Mouse (Mus musculus) telencephalon, adult 2 months (tissue): ENCODE measurements at regions not wholly inside any gene's neighbourhood (a gene's known extent, or its start where the extent isn't known, plus 50 kb on each side); places are given as distances from the start of the nearest gene placed in this dataset.
A peak's percentile ranks its signal among the peaks of the same experiment; 100 is the strongest.

Experiments used
- DNase-seq: peaks from one replicate; pipeline ENCODE4 v3.0.0-alpha.2; 2011; ENCODE audit warnings: low read depth, low spot score

DNA sequence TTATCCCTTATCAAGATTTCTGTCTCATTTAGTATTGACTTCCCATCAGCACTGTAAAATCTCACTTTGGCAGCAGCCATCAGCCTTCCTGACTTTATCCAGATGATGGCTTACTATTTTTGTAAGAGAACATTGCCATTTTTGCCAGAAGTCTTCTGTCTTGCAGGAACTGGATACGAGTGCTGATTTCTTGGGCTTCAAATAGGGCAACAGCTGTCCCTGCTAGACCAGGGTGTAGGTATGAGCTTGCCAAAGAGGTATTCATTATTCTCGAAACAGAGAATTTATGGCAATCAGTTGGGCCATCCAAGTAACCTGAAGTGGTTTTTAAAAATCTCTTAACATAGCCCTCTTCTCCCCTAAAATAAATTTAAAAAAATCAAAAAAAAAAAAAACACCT, 254.6 kb downstream of the 9330182O14Rik start:
- DNase-seq = peak; percentile 34

DNA sequence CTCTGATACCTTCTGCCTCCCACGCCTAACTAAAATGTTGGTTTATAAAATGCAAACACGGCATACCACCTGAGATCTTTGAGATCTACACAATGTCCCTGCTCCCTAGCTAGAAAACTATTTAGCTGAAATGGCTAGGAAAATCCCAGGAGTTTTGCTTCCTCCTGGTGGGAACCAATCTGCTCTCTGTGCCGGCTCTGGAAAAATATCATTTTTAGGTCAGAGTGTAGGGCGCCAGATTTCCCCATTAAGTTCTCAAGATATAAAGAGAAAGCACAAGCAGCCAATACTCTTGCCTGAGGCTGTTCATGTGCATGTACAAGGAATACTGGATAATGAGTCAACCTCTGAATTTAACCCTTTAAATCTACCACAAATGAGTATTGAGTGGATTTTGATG, 301.0 kb downstream of the 9330182O14Rik start:
- DNase-seq = no peak

GRCm38 (mm10) chr15:40436688-40437087, 302.5 kb downstream of the 9330182O14Rik start:
- DNase-seq = no peak

DNA sequence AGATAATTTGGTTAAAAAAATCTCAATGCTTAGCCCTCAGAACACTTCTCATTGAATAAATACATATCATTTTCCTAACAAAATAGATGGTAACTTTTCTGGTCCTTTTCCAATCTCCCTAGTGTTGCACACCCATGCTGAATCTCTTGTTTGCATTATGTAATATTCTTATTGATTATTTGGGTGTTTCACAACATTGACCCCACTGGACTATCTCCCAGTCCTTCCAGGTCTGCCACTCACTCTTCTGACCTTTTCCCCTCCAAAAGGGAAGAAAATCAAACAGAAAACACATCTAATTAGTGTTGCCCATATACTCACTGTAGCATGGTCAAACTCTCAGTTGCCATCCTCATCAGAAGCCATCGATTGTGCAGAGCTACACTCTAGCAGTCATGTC, 305.7 kb downstream of the 9330182O14Rik start:
- DNase-seq = no peak

- DNase-seq = no peak
Observed at GRCm38 (mm10) chr15:40448623-40449022, 314.5 kb downstream of the 9330182O14Rik start.

DNA sequence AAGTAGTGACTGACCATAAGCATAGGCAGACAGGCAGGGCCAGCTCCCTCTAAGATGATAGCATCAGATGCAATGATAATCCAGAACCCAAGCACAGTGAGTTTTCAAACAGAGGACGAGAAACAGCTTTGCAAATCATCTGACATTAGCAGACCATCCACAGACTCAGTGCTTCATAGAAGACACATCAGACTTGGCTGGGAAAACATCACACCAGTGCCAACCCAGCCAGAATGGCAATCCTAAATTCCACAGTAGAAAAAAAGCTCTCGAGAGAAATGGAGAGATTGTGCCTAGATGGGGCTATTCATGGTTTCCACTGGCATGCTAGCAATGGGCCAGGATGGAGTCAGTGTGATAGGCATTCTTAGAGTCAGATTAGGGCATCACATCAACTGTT, 319.1 kb downstream of the 9330182O14Rik start:
- no peak for DNase-seq

DNA sequence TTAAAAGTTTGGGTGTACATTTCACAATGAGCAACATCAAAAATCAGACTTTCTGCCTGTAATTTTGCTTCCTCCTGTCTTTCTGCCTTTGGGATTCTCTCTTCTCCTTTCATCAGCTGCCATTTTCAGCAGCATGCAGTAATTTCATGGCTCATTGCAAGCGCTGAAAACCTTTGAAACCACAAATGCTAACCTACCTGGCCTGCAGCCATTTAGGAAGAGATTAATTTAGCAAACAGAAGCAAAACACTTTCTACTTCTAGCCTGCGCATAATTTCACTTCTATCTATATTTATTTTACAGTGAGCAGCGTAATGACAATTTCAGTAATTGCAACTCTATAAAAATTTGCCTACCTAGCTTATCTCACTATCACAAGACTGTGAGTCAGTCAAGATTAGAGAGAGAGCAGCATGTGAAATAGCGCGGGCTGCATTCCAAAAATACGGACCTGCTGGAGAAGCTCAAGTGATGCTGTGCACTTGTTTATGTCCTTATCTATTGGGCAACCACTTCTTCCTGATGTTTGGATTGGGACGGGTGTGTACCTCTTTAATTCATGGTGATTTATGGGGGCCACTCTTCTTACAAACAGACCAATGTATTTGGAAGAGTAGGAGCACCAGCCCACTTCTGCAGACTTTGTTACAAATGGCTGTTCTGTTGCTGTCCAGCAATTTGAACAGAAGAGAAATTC, 341.6 kb downstream of the 9330182O14Rik start:
- peak; percentile 11 for DNase-seq

- no peak for DNase-seq
Observed at GRCm38 (mm10) chr15:40480386-40480785, 346.2 kb downstream of the 9330182O14Rik start.

DNA sequence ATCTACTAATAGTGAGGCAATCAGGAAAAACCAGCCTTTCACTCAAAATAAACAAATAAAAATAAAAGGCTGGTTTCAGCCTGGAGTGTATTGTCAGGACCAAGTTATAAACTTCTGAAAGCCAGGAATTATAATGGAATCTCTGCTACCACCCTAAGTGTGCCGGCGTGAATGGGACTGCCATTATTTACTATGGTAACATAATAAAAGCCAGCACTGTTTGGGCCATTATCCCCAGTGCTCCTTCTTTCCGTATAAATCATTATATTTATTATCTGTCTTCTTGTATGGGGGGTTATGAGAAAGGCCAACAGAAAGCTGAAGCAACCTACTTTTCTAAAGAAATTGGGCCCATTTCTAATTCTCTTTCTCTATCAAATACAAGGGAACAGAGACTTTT, 347.1 kb downstream of the 9330182O14Rik start:
- DNase-seq = no peak

DNA sequence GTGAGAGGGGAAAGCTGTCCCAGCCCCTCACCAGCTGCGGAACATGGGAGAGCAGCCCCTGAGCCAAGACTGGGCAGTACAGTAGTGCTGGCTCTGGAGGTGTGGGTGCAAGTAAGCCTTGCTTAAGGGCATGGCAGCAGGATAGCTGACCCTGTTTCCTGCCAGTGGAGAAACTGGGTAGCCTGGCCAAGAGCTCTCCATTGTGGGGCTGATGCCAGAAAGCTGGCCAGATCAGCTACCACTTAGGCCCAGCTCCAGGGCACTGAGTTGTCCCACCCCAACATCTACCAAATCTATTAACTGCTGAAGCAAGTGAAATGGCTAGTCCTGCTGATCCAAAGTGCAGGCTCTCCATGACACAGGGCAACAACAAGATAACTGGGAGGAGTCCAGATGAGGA, 351.8 kb downstream of the 9330182O14Rik start:
- DNase-seq = no peak

- no peak for DNase-seq
Observed at GRCm38 (mm10) chr15:40501180-40502125, 367.3 kb downstream of the 9330182O14Rik start.

GRCm38 (mm10) chr15:40510826-40511225, 376.7 kb downstream of the 9330182O14Rik start:
- no peak for DNase-seq

- DNase-seq = no peak
Observed at GRCm38 (mm10) chr15:40524350-40524749, 390.2 kb downstream of the 9330182O14Rik start.

GRCm38 (mm10) chr15:40533451-40533873, 399.3 kb downstream of the 9330182O14Rik start:
- no peak for DNase-seq

- DNase-seq = no peak
Observed at GRCm38 (mm10) chr15:40561661-40562060, 427.5 kb downstream of the 9330182O14Rik start.

GRCm38 (mm10) chr15:40565716-40566115, 431.6 kb downstream of the 9330182O14Rik start:
- no peak for DNase-seq

DNA sequence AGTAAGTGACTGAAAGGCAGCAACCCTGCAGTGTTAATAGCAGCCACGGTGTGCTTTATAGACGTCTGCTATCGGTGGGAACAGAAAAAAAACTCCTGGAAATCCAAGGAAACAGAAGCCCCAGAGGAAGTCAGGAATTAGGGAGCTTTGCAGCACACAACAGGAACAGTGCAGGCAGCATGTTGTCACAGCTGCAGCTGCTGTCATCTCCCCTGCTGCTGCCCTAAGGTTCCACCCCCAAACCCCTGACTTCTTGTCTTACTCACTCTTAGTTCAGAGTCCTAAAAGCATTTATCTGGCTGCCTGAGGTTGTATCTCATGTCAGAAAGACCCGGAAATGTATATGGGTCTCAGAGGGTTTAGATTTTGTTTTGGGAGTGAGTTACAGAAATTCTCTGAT, 432.3 kb downstream of the 9330182O14Rik start:
- DNase-seq = no peak

DNA sequence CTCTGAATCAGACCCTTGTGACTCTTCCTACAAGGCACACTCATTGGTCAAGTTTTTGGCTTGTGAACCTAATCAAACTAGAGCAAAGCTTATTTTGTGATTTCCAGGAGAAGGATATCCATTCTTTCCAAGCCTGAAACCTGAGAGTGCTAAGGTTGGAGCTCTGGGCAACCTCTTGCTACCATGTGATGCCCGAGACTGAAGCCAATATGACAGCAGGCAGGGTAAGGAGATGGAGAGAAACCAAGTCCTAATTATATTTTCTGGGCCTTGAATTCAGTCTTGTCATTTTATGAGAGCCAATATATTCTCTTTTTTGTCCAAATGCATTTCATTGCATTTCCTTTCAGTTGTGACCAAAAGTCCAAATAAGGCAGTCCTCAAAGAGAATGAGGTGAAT, 434.5 kb downstream of the 9330182O14Rik start:
- no peak for DNase-seq
